Mouse (Mus musculus): ENCODE measurements around the gene Gfra1. TPM values are rescaled to one million over a fixed set of nuclear protein-coding genes. Genes with fewer than 3 reads are reported as not detected.

Gene Gfra1
- polyA plus RNA-seq, 1 experiment, result not detected

GRCm38 (mm10) chr19:58452941-58453551 lies 2.7 kb downstream of the Gfra1 start:
- TF ChIP-seq GATA1 (IDR thresholded peaks at IDR 0.05; ENCODE audit: low read length), result no peak

DNA sequence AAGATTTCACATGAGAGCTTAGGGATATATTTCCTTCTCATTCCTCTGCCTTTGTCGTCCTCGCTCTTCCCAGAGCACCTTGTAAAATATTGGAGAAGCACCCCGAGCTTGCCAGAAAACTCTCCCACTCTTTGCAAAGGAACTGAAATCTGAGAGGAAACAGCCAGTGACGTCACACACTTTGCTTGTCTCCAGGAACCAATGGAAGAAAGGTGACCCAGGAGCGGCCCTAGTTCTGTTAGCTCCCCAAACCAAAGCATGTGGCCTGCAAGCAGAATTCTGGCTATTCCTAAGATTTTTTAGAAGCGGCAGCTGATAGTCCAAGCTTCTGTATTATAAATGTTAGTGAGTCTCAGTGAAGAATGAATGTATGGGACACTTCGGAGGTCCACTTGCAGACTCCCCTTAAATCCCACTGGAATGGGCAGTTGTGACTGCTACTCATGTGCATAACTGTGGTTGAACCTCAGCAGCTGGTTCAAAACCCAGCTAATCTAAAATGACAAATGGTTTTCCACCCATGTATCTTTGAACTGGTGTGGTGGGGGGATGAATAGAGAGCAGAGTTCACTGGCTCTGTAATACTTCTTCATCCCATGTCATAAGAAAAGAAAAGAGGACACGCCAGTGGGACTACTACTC lies 3.4 kb downstream of the Gfra1 start:
- no peak for TF ChIP-seq GATA1 (IDR thresholded peaks at IDR 0.05; ENCODE audit: low read length)

GRCm38 (mm10) chr19:58451323-58451722 lies 4.4 kb downstream of the Gfra1 start:
- no peak for TF ChIP-seq GATA1 (IDR thresholded peaks at IDR 0.05; ENCODE audit: low read length)

DNA sequence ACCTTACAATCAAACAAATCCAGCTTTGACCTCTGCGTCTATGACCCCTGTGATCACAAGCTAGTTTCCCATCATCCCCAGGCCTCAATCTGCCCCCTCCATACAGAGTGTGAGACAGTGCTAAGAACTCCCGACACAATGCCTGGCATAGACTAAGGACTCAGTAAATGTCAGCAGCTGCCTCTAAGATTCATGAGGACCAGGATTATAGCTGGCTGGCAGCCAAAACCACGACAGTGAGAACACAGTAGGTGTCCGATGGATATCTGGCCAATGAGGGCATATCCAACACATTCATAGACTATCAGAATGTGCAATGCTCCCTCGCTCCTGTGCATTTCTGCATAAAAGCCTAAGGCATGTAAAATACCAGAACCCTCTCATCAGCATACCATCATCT lies 5.0 kb downstream of the Gfra1 start:
- TF ChIP-seq GATA1 (IDR thresholded peaks at IDR 0.05; ENCODE audit: low read length), result no peak

- TF ChIP-seq GATA1 (IDR thresholded peaks at IDR 0.05; ENCODE audit: low read length), result no peak
Observed at GRCm38 (mm10) chr19:58442785-58443732, 12.7 kb downstream of the Gfra1 start.

DNA sequence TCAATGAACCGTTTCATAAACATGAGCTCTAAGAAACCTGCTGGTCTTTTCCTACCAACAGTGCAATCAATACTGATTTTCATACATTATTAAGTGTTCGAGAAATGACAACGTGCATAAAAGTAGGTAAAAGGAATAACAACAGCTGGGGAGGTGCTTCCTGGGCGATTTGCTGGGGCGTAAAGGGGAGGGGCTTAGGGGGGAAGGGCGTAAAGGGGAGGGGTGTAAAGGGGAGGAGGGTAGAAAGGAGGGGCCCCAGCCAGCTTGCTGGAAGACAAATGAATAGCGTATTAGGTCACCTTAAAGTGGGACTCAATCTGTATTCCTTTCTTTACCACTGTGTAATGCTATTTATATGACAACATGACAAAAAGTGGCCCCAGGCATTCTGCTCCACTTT lies 13.9 kb downstream of the Gfra1 start:
- TF ChIP-seq GATA1 (IDR thresholded peaks at IDR 0.05; ENCODE audit: low read length), result no peak

DNA sequence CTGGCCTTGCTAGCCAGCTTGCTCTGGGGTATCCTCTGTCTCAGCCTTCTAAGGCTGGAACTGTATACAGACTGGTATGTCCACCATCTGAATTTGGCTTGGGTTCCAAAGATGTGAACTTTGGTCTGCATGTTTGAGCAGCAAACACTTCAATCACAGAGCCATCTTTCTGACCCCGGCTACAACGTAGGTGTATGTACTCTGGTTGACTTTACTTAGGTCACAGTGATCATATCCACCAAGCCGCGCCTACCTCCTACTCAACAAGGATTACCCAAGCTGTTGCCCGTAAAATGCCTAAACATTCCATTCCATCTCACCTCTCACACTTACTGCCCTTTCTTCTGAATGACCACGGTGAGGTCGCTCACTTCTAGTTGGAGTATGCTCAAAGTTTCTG lies 14.5 kb downstream of the Gfra1 start:
- no peak for TF ChIP-seq GATA1 (IDR thresholded peaks at IDR 0.05; ENCODE audit: low read length)

GRCm38 (mm10) chr19:58438762-58439161 lies 16.9 kb downstream of the Gfra1 start:
- TF ChIP-seq GATA1 (IDR thresholded peaks at IDR 0.05; ENCODE audit: low read length), result no peak

DNA sequence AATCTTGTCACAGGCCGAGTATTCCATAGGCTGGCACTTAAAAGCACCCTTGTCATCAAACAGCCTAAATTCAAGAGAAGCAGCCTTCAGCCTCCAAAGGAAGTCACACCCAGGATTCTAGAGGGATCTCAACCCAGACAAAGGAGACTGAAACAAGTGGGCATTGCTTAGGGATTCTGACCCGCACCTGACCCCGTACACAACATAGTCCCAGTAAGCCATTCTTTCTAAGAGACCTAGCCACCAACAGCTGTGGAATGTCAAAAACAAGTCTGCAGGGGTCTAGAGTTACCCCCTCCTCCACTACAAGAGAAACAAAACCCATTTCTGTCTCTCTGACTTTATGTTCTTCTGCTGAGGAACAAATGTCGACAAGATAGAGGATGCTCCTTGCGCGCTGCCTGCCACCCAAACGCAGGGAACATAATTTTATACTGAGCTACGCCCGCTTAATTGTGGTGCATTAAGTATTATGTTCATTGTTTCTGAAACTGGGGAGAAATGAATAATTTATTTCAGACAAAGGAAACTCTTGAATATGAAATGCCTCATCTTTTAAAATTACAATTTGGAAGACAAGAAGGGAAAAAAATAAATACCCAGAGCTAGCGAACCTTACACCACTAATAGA lies 18.2 kb downstream of the Gfra1 start:
- TF ChIP-seq GATA1 (IDR thresholded peaks at IDR 0.05; ENCODE audit: low read length), result no peak

- no peak for TF ChIP-seq GATA1 (IDR thresholded peaks at IDR 0.05; ENCODE audit: low read length)
Observed at GRCm38 (mm10) chr19:58436874-58437273, 18.8 kb downstream of the Gfra1 start.

DNA sequence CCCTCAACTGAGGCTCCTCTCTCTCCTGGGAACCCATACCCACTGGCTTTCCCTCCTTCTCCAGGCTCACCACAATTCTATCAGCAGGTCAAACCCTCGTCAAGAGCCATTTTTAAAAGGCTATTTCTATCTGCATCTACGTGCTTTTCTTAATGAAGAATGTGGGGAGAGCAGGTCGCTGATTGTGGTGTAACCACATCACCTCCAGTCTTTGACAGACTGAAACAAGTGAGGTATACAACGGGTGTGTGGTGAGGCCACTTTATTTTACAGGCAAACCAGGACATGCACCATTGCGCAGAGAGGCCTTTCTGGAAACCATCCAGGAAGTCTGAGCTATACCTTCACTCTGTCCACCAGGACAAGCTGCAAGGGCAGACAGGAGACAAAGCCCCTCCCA lies 19.8 kb downstream of the Gfra1 start:
- no peak for TF ChIP-seq GATA1 (IDR thresholded peaks at IDR 0.05; ENCODE audit: low read length)

- TF ChIP-seq GATA1 (IDR thresholded peaks at IDR 0.05; ENCODE audit: low read length), result no peak
Observed at GRCm38 (mm10) chr19:58432840-58433239, 22.9 kb downstream of the Gfra1 start.

DNA sequence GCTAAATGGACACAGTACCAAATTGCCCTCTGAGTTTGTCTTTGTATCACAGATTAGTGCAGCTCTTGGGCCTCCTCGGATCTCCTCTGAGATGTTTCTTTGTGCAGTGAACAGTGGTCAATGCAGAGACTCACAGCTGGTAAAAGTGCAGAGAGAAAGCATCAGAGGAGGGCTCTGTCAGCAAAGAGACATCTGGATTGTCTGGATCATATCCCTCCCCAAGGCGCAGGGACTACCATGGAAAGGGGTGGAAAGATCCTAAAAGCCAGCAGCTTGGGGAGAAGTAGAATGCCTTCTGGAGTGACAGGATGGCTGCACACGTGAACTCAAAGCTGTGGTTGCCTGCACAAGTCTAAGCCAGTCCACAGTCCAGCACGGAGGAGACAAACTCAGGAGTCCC lies 27.2 kb downstream of the Gfra1 start:
- no peak for TF ChIP-seq GATA1 (IDR thresholded peaks at IDR 0.05; ENCODE audit: low read length)

DNA sequence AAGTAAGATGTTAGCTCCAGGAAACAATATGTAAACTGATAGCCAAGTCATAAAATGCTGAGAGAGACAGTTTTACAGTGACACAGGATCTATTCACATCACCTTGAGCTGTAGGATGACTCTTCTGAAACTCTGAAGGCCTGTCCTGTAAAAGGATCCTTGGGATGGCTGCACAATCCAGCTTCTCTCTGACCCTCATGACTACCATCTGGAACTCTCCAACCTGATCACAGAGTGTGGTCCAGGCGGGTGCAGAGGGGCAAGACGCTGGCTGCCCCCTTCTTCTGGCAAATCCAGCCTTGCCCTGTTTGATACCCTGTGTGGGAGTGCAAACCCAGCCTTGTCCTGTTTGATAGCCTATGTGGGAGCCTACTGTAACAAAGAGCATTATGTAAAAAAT lies 28.4 kb downstream of the Gfra1 start:
- TF ChIP-seq GATA1 (IDR thresholded peaks at IDR 0.05; ENCODE audit: low read length), result no peak

- no peak for TF ChIP-seq GATA1 (IDR thresholded peaks at IDR 0.05; ENCODE audit: low read length)
Observed at GRCm38 (mm10) chr19:58424928-58425327, 30.8 kb downstream of the Gfra1 start.

GRCm38 (mm10) chr19:58424179-58424578 lies 31.5 kb downstream of the Gfra1 start:
- no peak for TF ChIP-seq GATA1 (IDR thresholded peaks at IDR 0.05; ENCODE audit: low read length)
